14 mouse cellular contexts compared by ENCODE assay signal in the genomic region with DNA sequence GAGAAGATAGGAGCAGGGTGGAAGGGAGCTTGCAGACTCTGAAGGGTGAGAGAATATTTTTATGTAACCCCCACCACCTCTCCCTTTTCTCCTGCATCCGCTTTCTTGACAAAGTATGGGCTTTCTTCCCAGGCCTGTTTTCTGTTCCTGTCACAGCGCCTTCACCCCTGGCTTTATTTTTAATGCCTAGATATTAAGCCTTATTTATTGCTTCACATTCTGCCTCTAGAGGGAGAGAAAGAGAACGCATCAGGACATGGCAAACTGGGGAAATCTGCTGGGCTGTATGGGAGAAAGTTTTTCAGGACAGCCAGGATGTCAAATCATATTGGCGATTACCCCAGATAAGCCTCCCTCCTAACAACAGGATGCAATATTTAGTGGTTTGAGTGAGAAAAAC. TPM values are rescaled to one million over a fixed set of nuclear protein-coding genes. Genes with fewer than 3 reads are reported as not detected.
DNase-seq lines count a peak whose midpoint lies in the region; ATAC-seq and TF ChIP-seq lines count a peak whose summit lies in the region.
"Had no signal": no experiment of that assay in that cellular context is flagged by ENCODE, and none has a peak within 500 bp of the region (broad histone marks: within the 10 kb centered on the region; RNA-seq: fewer than 3 reads in every experiment).

No protein-coding gene starts in this region.

- no peak overlapping the region for H3K4me3 ChIP-seq in heart, postnatal 0 days (ENCODE audit: low read depth, low read length)
- H3K4me3 ChIP-seq in liver, postnatal 0 days (ENCODE audit: low read depth, low read length), result no peak overlapping the region
- no peak overlapping the region for H3K4me3 ChIP-seq in liver, embryonic 11.5 days (ENCODE audit: low read depth, low read length)
- H3K4me3 ChIP-seq in kidney, postnatal 0 days (replicated peaks; ENCODE audit: low read depth, low read length), result no peak overlapping the region
- H3K4me3 ChIP-seq: hindbrain, embryonic 13.5 days; limb, embryonic 15.5 days; midbrain, embryonic 15.5 days; neural tube, embryonic 12.5 days had no signal

- H3K4me1 ChIP-seq in heart, postnatal 0 days (ENCODE audit: control insufficient read depth, insufficient read depth), result no peaks in the 10 kb centered on the region
- H3K4me1 ChIP-seq in liver, postnatal 0 days (ENCODE audit: insufficient read depth), result peaks cover 5% of the 10 kb centered on the region; the same call in 1 of the 2 replicates
- H3K4me1 ChIP-seq in liver, embryonic 11.5 days (replicated peaks; ENCODE audit: control insufficient read depth, insufficient read depth, low read length), result no peaks in the 10 kb centered on the region
- 0 out of 2 replicates have a peak, but pooled peaks cover 8% of the 10 kb centered on the region for H3K4me1 ChIP-seq in kidney, postnatal 0 days (replicated peaks; ENCODE audit: insufficient read depth, low read length)

- 0 out of 2 replicates have a peak overlapping the region, but pooled peaks have one; percentile 23 for H3K27ac ChIP-seq in heart, postnatal 0 days (ENCODE audit: low read depth)
- no peak overlapping the region for H3K27ac ChIP-seq in liver, postnatal 0 days (ENCODE audit: low read depth)
- no peak overlapping the region for H3K27ac ChIP-seq in liver, embryonic 11.5 days (ENCODE audit: low read depth, low read length)
- 0 out of 2 replicates have a peak overlapping the region, but pooled peaks have one; percentile 57 for H3K27ac ChIP-seq in kidney, postnatal 0 days
- H3K27ac ChIP-seq: midbrain, embryonic 15.5 days; neural tube, embryonic 12.5 days had no signal

- peak; percentile 40 for TF ChIP-seq CTCF in heart, postnatal 0 days (IDR thresholded peaks at IDR 0.05; ENCODE audit: low read depth)
- 0 out of 2 replicates have a peak, but pooled peaks have one; percentile 11 for TF ChIP-seq CTCF in liver, postnatal 0 days (IDR thresholded peaks at IDR 0.05; ENCODE audit: low read depth)
- peak; percentile 65 for TF ChIP-seq CTCF in kidney, postnatal 0 days (IDR thresholded peaks at IDR 0.05; ENCODE audit: low read depth)

- no peak overlapping the region for H3K4me2 ChIP-seq in heart, postnatal 0 days (ENCODE audit: low read depth, low read length)
- H3K4me2 ChIP-seq in liver, postnatal 0 days (ENCODE audit: low read depth, low read length), result no peak overlapping the region
- no peak overlapping the region for H3K4me2 ChIP-seq in liver, embryonic 11.5 days
- no peak overlapping the region for H3K4me2 ChIP-seq in kidney, postnatal 0 days (ENCODE audit: low read length)
- H3K4me2 ChIP-seq: hindbrain, embryonic 13.5 days; limb, embryonic 15.5 days; midbrain, embryonic 15.5 days; neural tube, embryonic 12.5 days had no signal

- H3K36me3 ChIP-seq in heart, postnatal 0 days (replicated peaks; ENCODE audit: control insufficient read depth, insufficient read depth, low read length), result no peaks in the 10 kb centered on the region
- H3K36me3 ChIP-seq in liver, postnatal 0 days (replicated peaks; ENCODE audit: insufficient read depth, low read length), result no peaks in the 10 kb centered on the region
- H3K36me3 ChIP-seq in liver, embryonic 11.5 days (ENCODE audit: control insufficient read depth, insufficient read depth, low read length), result no peaks in the 10 kb centered on the region
- no peaks in the 10 kb centered on the region for H3K36me3 ChIP-seq in kidney, postnatal 0 days (ENCODE audit: insufficient read depth, low read length)
- H3K36me3 ChIP-seq: hindbrain, embryonic 13.5 days; limb, embryonic 15.5 days; midbrain, embryonic 15.5 days; neural tube, embryonic 12.5 days had no signal

- H3K27me3 ChIP-seq in heart, postnatal 0 days (ENCODE audit: control insufficient read depth, insufficient read depth, low read length), result no peaks in the 10 kb centered on the region
- H3K27me3 ChIP-seq in liver, postnatal 0 days (ENCODE audit: insufficient read depth, low read length), result no peaks in the 10 kb centered on the region
- H3K27me3 ChIP-seq in liver, embryonic 11.5 days (replicated peaks; ENCODE audit: control insufficient read depth, insufficient read depth, low read length), result peaks cover 2% of the 10 kb centered on the region; the same call in 1 of the 2 replicates
- H3K27me3 ChIP-seq in kidney, postnatal 0 days (ENCODE audit: insufficient read depth, low read length), result no peaks in the 10 kb centered on the region
- H3K27me3 ChIP-seq: hindbrain, embryonic 13.5 days; limb, embryonic 15.5 days; midbrain, embryonic 15.5 days; neural tube, embryonic 12.5 days had no signal

- H3K9me3 ChIP-seq in heart, postnatal 0 days (replicated peaks; ENCODE audit: control insufficient read depth, low read length), result no peaks in the 10 kb centered on the region
- H3K9me3 ChIP-seq in liver, postnatal 0 days (ENCODE audit: low read length), result no peaks in the 10 kb centered on the region
- H3K9me3 ChIP-seq in liver, embryonic 11.5 days (ENCODE audit: control insufficient read depth, low read length), result no peaks in the 10 kb centered on the region
- H3K9me3 ChIP-seq in kidney, postnatal 0 days (replicated peaks; ENCODE audit: low read length), result no peaks in the 10 kb centered on the region
- H3K9me3 ChIP-seq: hindbrain, embryonic 13.5 days; limb, embryonic 15.5 days; midbrain, embryonic 15.5 days; neural tube, embryonic 12.5 days had no signal

- peak; percentile 8; the same call in 1 of the 2 replicates for ATAC-seq in heart, postnatal 0 days (ENCODE audit: insufficient read depth, low read depth)
- ATAC-seq in liver, postnatal 0 days, result no peak
- no peak for ATAC-seq in liver, embryonic 11.5 days (replicated peaks; ENCODE audit: low FRiP score)
- ATAC-seq in kidney, postnatal 0 days (replicated peaks; ENCODE audit: low FRiP score, low read depth), result no peak

- H3K9ac ChIP-seq in heart, postnatal 0 days (replicated peaks; ENCODE audit: low read depth, low read length), result no peak overlapping the region
- H3K9ac ChIP-seq in liver, postnatal 0 days (replicated peaks), result no peak overlapping the region
- H3K9ac ChIP-seq in liver, embryonic 11.5 days (ENCODE audit: low read depth, low read length), result no peak overlapping the region
- no peak overlapping the region for H3K9ac ChIP-seq in kidney, postnatal 0 days (ENCODE audit: low read depth, low read length)
- H3K9ac ChIP-seq: hindbrain, embryonic 13.5 days; limb, embryonic 15.5 days; midbrain, embryonic 15.5 days; neural tube, embryonic 12.5 days had no signal

- DNase-seq in heart, postnatal 0 days (ENCODE audit: low spot score), result peak; percentile 40
- no peak for DNase-seq in heart, postnatal 14 days
- DNase-seq in liver, postnatal 0 days, result no peak
- no peak for DNase-seq in liver, embryonic 11.5 days (ENCODE audit: low spot score)
- DNase-seq in adipocyte (ENCODE audit: low spot score), result peak; percentile 89
- DNase-seq in kidney, postnatal 0 days (ENCODE audit: low spot score), result peak; percentile 90
- no peak for DNase-seq in cerebellum, adult 9-10 months
- no peak for DNase-seq in right cerebral cortex, postnatal 36 days (ENCODE audit: low spot score in 2 of 2)
- DNase-seq: adrenal gland, adult 2 months; lung, postnatal 36 days had no signal

- intact Hi-C loops in heart, postnatal 14 days (cut with DNase I), result no loop called here

- TF ChIP-seq EP300 in heart, postnatal 0 days (IDR thresholded peaks at IDR 0.05; ENCODE audit: low read depth), result no peak
- no peak for TF ChIP-seq EP300 in liver, postnatal 0 days (IDR thresholded peaks at IDR 0.05; ENCODE audit: low read depth)

- 51% methylated on average over 4 of the region's 4 CpGs for WGBS in heart, postnatal 0 days
- 53% methylated on average over 4 of the region's 4 CpGs for WGBS in liver, postnatal 0 days (ENCODE audit: insufficient replicate concordance)
- 45% methylated on average over 4 of the region's 4 CpGs for WGBS in liver, embryonic 11.5 days
- 55% methylated on average over 4 of the region's 4 CpGs for WGBS in kidney, postnatal 0 days

RNA-seq across cellular contexts. Expression of a gene that starts 49.6 kb away (rescaled TPM):
- total RNA-seq in heart, postnatal 0 days (2014; rRNA removed; ENCODE audit: low replicate concordance), result 8.1 and 12.8 TPM in 2 replicates
- polyA plus RNA-seq in heart, postnatal 0 days (2015; fragmentation: Nextera tagmentation; extraction: Ambion mirVana), result 10.4 and 10.5 TPM in 2 replicates
- total RNA-seq in heart, postnatal 14 days (2021), result 10 to 100 TPM; 19.7 to 22.8 TPM
- 4.6 and 5.0 TPM in 2 replicates for polyA plus RNA-seq in liver, postnatal 0 days (2015; fragmentation: Nextera tagmentation; extraction: Ambion mirVana)
- 0.75 and 0.99 TPM in 2 replicates for polyA plus RNA-seq in liver, embryonic 11.5 days (2014; fragmentation: Nextera tagmentation; extraction: Ambion mirVana)
- 18.5 and 19.6 TPM in 2 replicates for polyA plus RNA-seq in kidney, postnatal 0 days (2015; fragmentation: Nextera tagmentation; extraction: Ambion mirVana)

Comparison
In these comparisons a context has a peak if more than half of its experiments do, and no peak if none do; other contexts are left out.
1. DNase-seq: peak in heart, postnatal 0 days (single experiment), adipocyte (single experiment) and kidney, postnatal 0 days (single experiment); none in heart, postnatal 14 days (0 of 2), liver, postnatal 0 days (single experiment), liver, embryonic 11.5 days (single experiment), cerebellum, adult 9-10 months (single experiment) and right cerebral cortex, postnatal 36 days (0 of 2).
2. H3K27ac ChIP-seq: peak in heart, postnatal 0 days (single experiment) and kidney, postnatal 0 days (single experiment); none in liver, postnatal 0 days (single experiment) and liver, embryonic 11.5 days (single experiment).
3. CTCF ChIP-seq: peak in every context shown above with its lines; median percentile 65 in kidney, postnatal 0 days; 40 in heart, postnatal 0 days; 11 in liver, postnatal 0 days.